Mouse (Mus musculus): ENCODE measurements at regions not wholly inside any gene's neighbourhood (a gene's known extent, or its start where the extent isn't known, plus 50 kb on each side); places are given as distances from the start of the nearest gene placed in this dataset.

GRCm38 (mm10) chr4:153884044-153884443 is 73.0 kb upstream of the A430005L14Rik start:
- Histone ChIP-seq H3K4me1 (ENCODE audit: insufficient read depth) (no peaks in the 10 kb centered on the region), H3K27ac (ENCODE audit: low read depth) (no peak overlapping the region), H3K9me3 (ENCODE audit: low read length) (no peaks in the 10 kb centered on the region), H3K36me3 (replicated peaks; ENCODE audit: insufficient read depth, low read length) (no peaks in the 10 kb centered on the region), H3K27me3 (ENCODE audit: insufficient read depth, low read length) (no peaks in the 10 kb centered on the region), H3K4me3 (ENCODE audit: low read depth, low read length) (no peak overlapping the region), H3K9ac (replicated peaks) (no peak overlapping the region), H3K4me2 (ENCODE audit: low read depth, low read length) (no peak overlapping the region)
- ATAC-seq, result no peak
- DNase-seq, result no peak
- TF ChIP-seq EP300 (IDR thresholded peaks at IDR 0.05; ENCODE audit: low read depth) (no peak), CTCF (IDR thresholded peaks at IDR 0.05; ENCODE audit: low read depth) (no peak)

GRCm38 (mm10) chr4:153885836-153886235 is 71.2 kb upstream of the A430005L14Rik start:
- no peak overlapping the region for H3K4me2 ChIP-seq (ENCODE audit: low read depth, low read length)
- 81% methylated on average over 6 of the region's 6 CpGs for WGBS (ENCODE audit: insufficient replicate concordance)
- H3K4me1 ChIP-seq (ENCODE audit: insufficient read depth), result no peaks in the 10 kb centered on the region
- no peak overlapping the region for H3K27ac ChIP-seq (ENCODE audit: low read depth)
- no peak for TF ChIP-seq CTCF (IDR thresholded peaks at IDR 0.05; ENCODE audit: low read depth)
- TF ChIP-seq EP300 (IDR thresholded peaks at IDR 0.05; ENCODE audit: low read depth), result no peak
- no peak overlapping the region for H3K4me3 ChIP-seq (ENCODE audit: low read depth, low read length)
- no peaks in the 10 kb centered on the region for H3K27me3 ChIP-seq (ENCODE audit: insufficient read depth, low read length)
- DNase-seq (no peak), ATAC-seq (no peak)
- no peak overlapping the region for H3K9ac ChIP-seq (replicated peaks)
- no peaks in the 10 kb centered on the region for H3K9me3 ChIP-seq (ENCODE audit: low read length)
- H3K36me3 ChIP-seq (replicated peaks; ENCODE audit: insufficient read depth, low read length), result no peaks in the 10 kb centered on the region

GRCm38 (mm10) chr4:153890130-153890529 is 66.9 kb upstream of the A430005L14Rik start:
- Histone ChIP-seq H3K27ac (ENCODE audit: low read depth) (no peak overlapping the region), H3K4me3 (ENCODE audit: low read depth, low read length) (no peak overlapping the region), H3K9me3 (ENCODE audit: low read length) (no peaks in the 10 kb centered on the region), H3K9ac (replicated peaks) (no peak overlapping the region), H3K4me2 (ENCODE audit: low read depth, low read length) (no peak overlapping the region), H3K36me3 (replicated peaks; ENCODE audit: insufficient read depth, low read length) (no peaks in the 10 kb centered on the region), H3K4me1 (ENCODE audit: insufficient read depth) (no peaks in the 10 kb centered on the region), H3K27me3 (ENCODE audit: insufficient read depth, low read length) (no peaks in the 10 kb centered on the region)
- 83% methylated on average over 9 of the region's 9 CpGs for WGBS (ENCODE audit: insufficient replicate concordance)
- no peak for DNase-seq
- no peak for ATAC-seq
- TF ChIP-seq CTCF (IDR thresholded peaks at IDR 0.05; ENCODE audit: low read depth), result no peak
- TF ChIP-seq EP300 (IDR thresholded peaks at IDR 0.05; ENCODE audit: low read depth), result no peak

- WGBS (ENCODE audit: insufficient replicate concordance), result 65% methylated on average over 7 of the region's 7 CpGs
- Histone ChIP-seq H3K4me1 (ENCODE audit: insufficient read depth) (no peaks in the 10 kb centered on the region), H3K4me3 (ENCODE audit: low read depth, low read length) (no peak overlapping the region), H3K4me2 (ENCODE audit: low read depth, low read length) (no peak overlapping the region), H3K36me3 (replicated peaks; ENCODE audit: insufficient read depth, low read length) (no peaks in the 10 kb centered on the region), H3K9ac (replicated peaks) (no peak overlapping the region), H3K9me3 (ENCODE audit: low read length) (no peaks in the 10 kb centered on the region), H3K27ac (ENCODE audit: low read depth) (no peak overlapping the region), H3K27me3 (ENCODE audit: insufficient read depth, low read length) (no peaks in the 10 kb centered on the region)
- ATAC-seq, result no peak
- TF ChIP-seq EP300 (IDR thresholded peaks at IDR 0.05; ENCODE audit: low read depth), result no peak
- no peak for TF ChIP-seq CTCF (IDR thresholded peaks at IDR 0.05; ENCODE audit: low read depth)
- DNase-seq, result no peak
Observed at GRCm38 (mm10) chr4:153899721-153900120, 57.3 kb upstream of the A430005L14Rik start.

DNA sequence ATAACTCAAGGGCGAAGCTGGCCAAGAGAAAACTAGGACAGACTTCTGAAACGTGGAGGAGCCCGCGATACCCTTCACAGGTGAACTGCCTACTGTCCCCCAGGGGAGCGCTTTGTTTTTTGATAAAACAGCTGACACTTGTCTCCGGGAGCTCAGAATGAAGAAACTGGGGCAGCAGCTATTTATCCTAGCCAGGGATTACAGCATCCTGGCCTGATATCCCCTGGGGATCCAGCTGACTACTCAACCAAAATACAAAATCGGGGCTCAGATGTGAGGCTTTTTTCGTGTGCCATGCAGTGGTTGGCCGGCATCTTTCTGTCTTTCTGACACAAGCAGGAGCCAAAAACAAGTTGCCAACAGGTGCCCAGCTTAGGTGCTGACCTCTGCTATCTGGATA is 52.0 kb upstream of the A430005L14Rik start:
- TF ChIP-seq EP300 (IDR thresholded peaks at IDR 0.05; ENCODE audit: low read depth), result no peak
- no peak for TF ChIP-seq CTCF (IDR thresholded peaks at IDR 0.05; ENCODE audit: low read depth)

GRCm38 (mm10) chr4:153905511-153905910 is 51.5 kb upstream of the A430005L14Rik start:
- Histone ChIP-seq H3K4me3 (ENCODE audit: low read depth, low read length) (no peak overlapping the region), H3K4me2 (ENCODE audit: low read depth, low read length) (no peak overlapping the region), H3K4me1 (ENCODE audit: insufficient read depth) (no peaks in the 10 kb centered on the region), H3K9ac (replicated peaks) (no peak overlapping the region), H3K36me3 (replicated peaks; ENCODE audit: insufficient read depth, low read length) (no peaks in the 10 kb centered on the region), H3K9me3 (ENCODE audit: low read length) (no peaks in the 10 kb centered on the region), H3K27me3 (ENCODE audit: insufficient read depth, low read length) (no peaks in the 10 kb centered on the region), H3K27ac (ENCODE audit: low read depth) (no peak overlapping the region)
- DNase-seq, result no peak
- 44% methylated on average over 7 of the region's 7 CpGs for WGBS (ENCODE audit: insufficient replicate concordance)
- TF ChIP-seq CTCF (IDR thresholded peaks at IDR 0.05; ENCODE audit: low read depth), result no peak
- no peak for TF ChIP-seq EP300 (IDR thresholded peaks at IDR 0.05; ENCODE audit: low read depth)
- ATAC-seq, result no peak

More for the DNA sequence above, 52.0 kb upstream of the A430005L14Rik start:
- Histone ChIP-seq H3K4me1 (ENCODE audit: insufficient read depth) (no peaks in the 10 kb centered on the region), H3K9ac (replicated peaks) (no peak overlapping the region), H3K36me3 (replicated peaks; ENCODE audit: insufficient read depth, low read length) (no peaks in the 10 kb centered on the region), H3K27me3 (ENCODE audit: insufficient read depth, low read length) (no peaks in the 10 kb centered on the region), H3K27ac (ENCODE audit: low read depth) (no peak overlapping the region), H3K4me3 (ENCODE audit: low read depth, low read length) (no peak overlapping the region), H3K9me3 (ENCODE audit: low read length) (no peaks in the 10 kb centered on the region), H3K4me2 (ENCODE audit: low read depth, low read length) (no peak overlapping the region)
- 76% methylated on average over 9 of the region's 9 CpGs for WGBS (ENCODE audit: insufficient replicate concordance)
- DNase-seq (no peak), ATAC-seq (no peak)

All from liver, postnatal 0 days (tissue).